Mouse (Mus musculus) MEL (cell line): ENCODE measurements at regions not wholly inside any gene's neighbourhood (a gene's known extent, or its start where the extent isn't known, plus 50 kb on each side); places are given as distances from the start of the nearest gene placed in this dataset.

Source experiments
- DNase-seq: peaks from one replicate; pipeline ENCODE4 v3.0.0; 2011; ENCODE audit warnings: low read depth, low spot score
- H3K27ac ChIP-seq: 2 replicates; pipeline ENCODE4 v1.5.1; 2012; ENCODE audit warnings: low read depth, mild to moderate bottlenecking, control low read depth, low read length, moderate library complexity; ENCODE audit not compliant: control insufficient read depth
- H3K27me3 ChIP-seq, 2 experiments: fragments of 150-350 bp in 1 of 2; sonication (generic) in 1 of 2; 2 replicates each; pipeline ENCODE4 v1.6.1; 2012; ENCODE audit warnings: low read length in 2 of 2, mild to moderate bottlenecking in 2 of 2, improper control_type of control experiment in 1 of 2, moderate library complexity in 1 of 2; ENCODE audit not compliant: insufficient read depth in 2 of 2, control insufficient read depth in 1 of 2
- H3K36me3 ChIP-seq, 2 experiments: 2 replicates each; pipeline ENCODE4 v1.6.1; 2012 to 2014; ENCODE audit warnings: low read length in 2 of 2, improper control_type of control experiment in 1 of 2, inconsistent platforms in 1 of 2, mild to moderate bottlenecking in 1 of 2; ENCODE audit not compliant: insufficient read depth in 2 of 2, control insufficient read depth in 1 of 2
- H3K4me1 ChIP-seq, 2 experiments: fragments of 150-350 bp in 1 of 2; sonication (generic) in 1 of 2; 2 replicates each; pipeline ENCODE4 v1.6.1; 2012; ENCODE audit warnings: low read length in 2 of 2, improper control_type of control experiment in 1 of 2, mild to moderate bottlenecking in 1 of 2; ENCODE audit not compliant: insufficient read depth in 2 of 2, control insufficient read depth in 1 of 2
- H3K4me3 ChIP-seq, 2 experiments: fragments of 150-350 bp in 1 of 2; sonication (generic) in 1 of 2; 2 replicates each; pipeline ENCODE4 v1.5.1; 2012; ENCODE audit warnings: low read depth in 2 of 2, low read length in 2 of 2, mild to moderate bottlenecking in 2 of 2, moderate library complexity in 2 of 2, control low read depth in 1 of 2, improper control_type of control experiment in 1 of 2; ENCODE audit not compliant: control insufficient read depth in 1 of 2, insufficient read depth in 1 of 2
- H3K79me2 ChIP-seq: 2 replicates; pipeline ENCODE4 v1.6.1; 2012; ENCODE audit warnings: mild to moderate bottlenecking, low read length, moderate library complexity; ENCODE audit not compliant: control insufficient read depth, poor library complexity, insufficient read depth
- H3K9ac ChIP-seq: 2 replicates; pipeline ENCODE4 v1.6.1; 2012; ENCODE audit warnings: low read depth, mild to moderate bottlenecking, control low read depth, low read length, moderate library complexity; ENCODE audit not compliant: control insufficient read depth, poor library complexity, severe bottlenecking
- H3K9me3 ChIP-seq: fragments of 150-350 bp; sonication (generic); replicated peaks from 2 replicates; pipeline ENCODE4 v1.6.1; 2012; ENCODE audit warnings: mild to moderate bottlenecking, low read length, improper control_type of control experiment, moderate library complexity; ENCODE audit not compliant: insufficient read depth
- BHLHE40 ChIP-seq: IDR thresholded peaks from 2 replicates; pipeline ENCODE4 v1.6.1; 2012; ENCODE audit warnings: low read depth, mild to moderate bottlenecking, inconsistent platforms, low read length, improper control_type of control experiment, borderline replicate concordance
- CHD1 ChIP-seq: IDR thresholded peaks from 2 replicates; pipeline ENCODE4 v1.6.1; 2012; ENCODE audit warnings: low read depth, mild to moderate bottlenecking, inconsistent platforms, low read length, improper control_type of control experiment
- CHD2 ChIP-seq: IDR thresholded peaks from 2 replicates; pipeline ENCODE4 v1.6.1; 2011; ENCODE audit warnings: low read length, improper control_type of control experiment
- EP300 ChIP-seq, 2 experiments: IDR thresholded peaks; 2 replicates each; pipeline ENCODE4 v1.6.1; 2011; ENCODE audit warnings: improper control_type of control experiment in 2 of 2, low read length in 2 of 2, low read depth in 1 of 2, mild to moderate bottlenecking in 1 of 2
- GATA1 ChIP-seq: IDR thresholded peaks from 2 replicates; pipeline ENCODE4 v1.6.1; 2011; ENCODE audit warnings: low read depth, low read length, improper control_type of control experiment
- JUND ChIP-seq: IDR thresholded peaks from 2 replicates; pipeline ENCODE4 v1.6.1; 2011; ENCODE audit warnings: low read depth, mild to moderate bottlenecking, improper control_type of control experiment, low read length
- MAX ChIP-seq: IDR thresholded peaks from 2 replicates; pipeline ENCODE4 v1.6.1; 2011; ENCODE audit warnings: low read length, improper control_type of control experiment
- MAZ ChIP-seq: IDR thresholded peaks from 2 replicates; pipeline ENCODE4 v1.6.1; 2012; ENCODE audit warnings: low read depth, mild to moderate bottlenecking, inconsistent platforms, low read length, improper control_type of control experiment
- MXI1 ChIP-seq: IDR thresholded peaks from 2 replicates; pipeline ENCODE4 v1.6.1; 2011; ENCODE audit warnings: mild to moderate bottlenecking, low read depth, low read length, improper control_type of control experiment
- MYC ChIP-seq: IDR thresholded peaks from 2 replicates; pipeline ENCODE4 v1.6.1; 2011; ENCODE audit warnings: low read depth, mild to moderate bottlenecking, low read length, improper control_type of control experiment, moderate library complexity
- NELFE ChIP-seq: IDR thresholded peaks from 2 replicates; pipeline ENCODE4 v1.6.1; 2011; ENCODE audit warnings: low read depth, low read length, improper control_type of control experiment
- NRF1 ChIP-seq: IDR thresholded peaks from 2 replicates; pipeline ENCODE4 v1.6.1; 2014; ENCODE audit warnings: low read depth, mild to moderate bottlenecking, inconsistent platforms, low read length, improper control_type of control experiment, moderate library complexity; ENCODE audit not compliant: poor library complexity, insufficient read depth, severe bottlenecking
- POLR2A ChIP-seq, 2 experiments: IDR thresholded peaks; 2 replicates each; pipeline ENCODE4 v1.6.1; 2011 to 2012; ENCODE audit warnings: low read length in 2 of 2, mild to moderate bottlenecking in 2 of 2, control low read depth in 1 of 2, improper control_type of control experiment in 1 of 2, low read depth in 1 of 2, moderate library complexity in 1 of 2; ENCODE audit not compliant: control insufficient read depth in 1 of 2, insufficient read depth in 1 of 2, poor library complexity in 1 of 2
- POLR2AphosphoS5 ChIP-seq: IDR thresholded peaks from 2 replicates; pipeline ENCODE4 v1.6.1; 2012; ENCODE audit warnings: low read depth, borderline replicate concordance, mild to moderate bottlenecking, inconsistent platforms, low read length, moderate library complexity, mixed read lengths
- RAD21 ChIP-seq: IDR thresholded peaks from 2 replicates; pipeline ENCODE4 v1.6.1; 2011; ENCODE audit warnings: mild to moderate bottlenecking, low read depth, low read length, improper control_type of control experiment
- SMC3 ChIP-seq: IDR thresholded peaks from 2 replicates; pipeline ENCODE4 v1.6.1; 2011; ENCODE audit warnings: low read depth, low read length, improper control_type of control experiment
- TBP ChIP-seq: IDR thresholded peaks from 2 replicates; pipeline ENCODE4 v1.8.0; 2011; ENCODE audit warnings: low read depth, low read length, improper control_type of control experiment
- TCF12 ChIP-seq: IDR thresholded peaks from 2 replicates; pipeline ENCODE4 v1.6.1; 2014; ENCODE audit warnings: low read depth, mild to moderate bottlenecking, inconsistent platforms, low read length, improper control_type of control experiment, moderate library complexity
- USF1 ChIP-seq: IDR thresholded peaks from 2 replicates; pipeline ENCODE4 v1.6.1; 2014; ENCODE audit warnings: low read depth, mild to moderate bottlenecking, inconsistent platforms, low read length, improper control_type of control experiment, moderate library complexity
- USF2 ChIP-seq, 2 experiments: IDR thresholded peaks; 2 replicates each; pipeline ENCODE4 v1.6.1; 2011 to 2012; ENCODE audit warnings: improper control_type of control experiment in 2 of 2, low read length in 2 of 2, borderline replicate concordance in 1 of 2, inconsistent platforms in 1 of 2, low read depth in 1 of 2, mild to moderate bottlenecking in 1 of 2; ENCODE audit not compliant: insufficient read depth in 1 of 2
- ZMIZ1 ChIP-seq: IDR thresholded peaks from 2 replicates; pipeline ENCODE4 v1.6.1; 2012; ENCODE audit warnings: low read depth, mild to moderate bottlenecking, inconsistent platforms, low read length, improper control_type of control experiment, moderate library complexity
- ZNF384 ChIP-seq: IDR thresholded peaks from 2 replicates; pipeline ENCODE4 v1.6.1; 2012; ENCODE audit warnings: low read depth, mild to moderate bottlenecking, inconsistent platforms, low read length, improper control_type of control experiment

GRCm38 (mm10) chr5:74931765-74932164 is 112.8 kb downstream of the Chic2 start:
- H3K4me1 ChIP-seq = no peaks in the 10 kb centered on the region
- no peak overlapping the region for H3K4me3 ChIP-seq
- H3K27ac ChIP-seq = no peak overlapping the region
- no peak for TF ChIP-seq NRF1
- TF ChIP-seq USF2 (IDR thresholded peaks at IDR 0.05; ENCODE audit: borderline replicate concordance in 1 of 2, insufficient read depth in 1 of 2, low read depth in 1 of 2, low read length in 2 of 2) = no peak
- TF ChIP-seq NELFE = no peak
- TF ChIP-seq MAX = no peak
- no peak for TF ChIP-seq ZNF384
- no peak for TF ChIP-seq TBP
- no peak for TF ChIP-seq CHD2
- no peak for TF ChIP-seq JUND
- TF ChIP-seq EP300 (IDR thresholded peaks at IDR 0.05; ENCODE audit: low read depth in 1 of 2, low read length in 2 of 2) = no peak
- TF ChIP-seq TCF12 = no peak
- TF ChIP-seq ZMIZ1 = no peak
- no peak for TF ChIP-seq GATA1
- TF ChIP-seq POLR2A (IDR thresholded peaks at IDR 0.05; ENCODE audit: control insufficient read depth in 1 of 2, insufficient read depth in 1 of 2, low read depth in 1 of 2, low read length in 2 of 2, poor library complexity in 1 of 2) = no peak
- TF ChIP-seq MYC = no peak
- no peak for TF ChIP-seq MAZ
- TF ChIP-seq MXI1 = no peak
- peaks cover 9 to 10% of the 10 kb centered on the region in 2 experiments for H3K27me3 ChIP-seq
- H3K36me3 ChIP-seq = no peaks in the 10 kb centered on the region
- H3K79me2 ChIP-seq = no peaks in the 10 kb centered on the region
- no peaks in the 10 kb centered on the region for H3K9me3 ChIP-seq
- no peak overlapping the region for H3K9ac ChIP-seq
- no peak for DNase-seq

GRCm38 (mm10) chr5:74927543-74927942 is 117.0 kb downstream of the Chic2 start:
- no peak for TF ChIP-seq ZMIZ1
- no peaks in the 10 kb centered on the region for H3K9me3 ChIP-seq
- no peaks in the 10 kb centered on the region for H3K79me2 ChIP-seq
- H3K9ac ChIP-seq = no peak overlapping the region
- H3K36me3 ChIP-seq = no peaks in the 10 kb centered on the region
- DNase-seq = no peak
- H3K4me1 ChIP-seq = no peaks in the 10 kb centered on the region
- no peak overlapping the region for H3K27ac ChIP-seq
- peaks cover 0 to 5% of the 10 kb centered on the region in 2 experiments; a peak in 3 of 4 replicates for H3K27me3 ChIP-seq
- no peak overlapping the region for H3K4me3 ChIP-seq

- no peak overlapping the region for H3K4me3 ChIP-seq
- H3K27me3 ChIP-seq = no peaks in the 10 kb centered on the region; a peak in 4 of 4 replicates
- no peak overlapping the region for H3K9ac ChIP-seq
- DNase-seq = no peak
- H3K79me2 ChIP-seq = no peaks in the 10 kb centered on the region
- TF ChIP-seq EP300 (IDR thresholded peaks at IDR 0.05; ENCODE audit: low read depth in 1 of 2, low read length in 2 of 2) (no peak), CHD1 (no peak), POLR2AphosphoS5 (no peak), SMC3 (no peak), RAD21 (no peak), USF1 (no peak), BHLHE40 (no peak)
- no peak overlapping the region for H3K27ac ChIP-seq
- H3K9me3 ChIP-seq = no peaks in the 10 kb centered on the region
- no peaks in the 10 kb centered on the region for H3K36me3 ChIP-seq
- H3K4me1 ChIP-seq = no peaks in the 10 kb centered on the region
Measured at GRCm38 (mm10) chr5:74925769-74926168, 118.8 kb downstream of the Chic2 start.
